Mouse (Mus musculus): Measurements from ENCODE around the gene 4930505A04Rik. TPM values are rescaled to one million over a fixed set of nuclear protein-coding genes. Genes with fewer than 3 reads are reported as not detected.
"Not testable (repeated sequence)": the region's sequence is repeated elsewhere in the genome, so short reads cannot be mapped to it uniquely, and the experiment has no call there.

4930505A04Rik gene
- polyA plus RNA-seq, 1 experiment from 2014 or later = not detected

DNA sequence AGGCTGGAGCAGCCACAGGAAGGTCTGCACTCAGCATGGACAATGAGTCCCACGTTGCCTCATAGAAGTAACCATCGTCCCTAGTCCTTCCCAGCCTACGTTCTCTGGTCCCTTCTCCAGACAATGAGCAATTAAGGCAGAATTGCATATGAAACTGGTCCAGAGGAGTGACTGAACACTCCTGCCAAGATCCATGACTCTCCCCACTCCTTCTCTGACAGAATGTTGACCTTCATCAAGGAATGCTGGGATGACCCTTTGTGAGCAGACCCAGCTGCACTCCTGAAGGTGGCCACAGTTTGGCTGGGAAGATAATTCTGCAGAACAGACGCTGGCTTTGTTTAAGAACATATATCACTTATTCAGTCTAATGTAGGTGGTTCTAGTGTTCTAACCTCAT, 11.7 kb upstream of the 4930505A04Rik start:
- Histone ChIP-seq H3K9me3 (ENCODE audit: control insufficient read depth, low read length) (no peaks in the 10 kb centered on the region), H3K36me3 (ENCODE audit: control insufficient read depth, insufficient read depth, low read length) (no peaks in the 10 kb centered on the region), H3K9ac (ENCODE audit: low read length) (no peak overlapping the region), H3K27me3 (ENCODE audit: control insufficient read depth, insufficient read depth, low read length) (no peaks in the 10 kb centered on the region), H3K4me3 (ENCODE audit: control insufficient read depth in 1 of 2, insufficient read depth in 1 of 2, low read depth in 1 of 2, low read length in 2 of 2) (no peak overlapping the region), H3K4me2 (ENCODE audit: low read length) (no peak overlapping the region), H3K4me1 (ENCODE audit: control insufficient read depth in 2 of 2, insufficient read depth in 2 of 2, low read length in 2 of 2) (no peaks in the 10 kb centered on the region), H3K27ac (replicated peaks in 1 of 2; ENCODE audit: control insufficient read depth in 1 of 2, insufficient read depth in 1 of 2, low read depth in 2 of 2, low read length in 2 of 2) (no peak overlapping the region)
- ATAC-seq (ENCODE audit: insufficient number of reproducible peaks, insufficient read depth, low FRiP score, low read depth) = no peak
- 80% methylated on average over 4 of the region's 4 CpGs for WGBS

DNA sequence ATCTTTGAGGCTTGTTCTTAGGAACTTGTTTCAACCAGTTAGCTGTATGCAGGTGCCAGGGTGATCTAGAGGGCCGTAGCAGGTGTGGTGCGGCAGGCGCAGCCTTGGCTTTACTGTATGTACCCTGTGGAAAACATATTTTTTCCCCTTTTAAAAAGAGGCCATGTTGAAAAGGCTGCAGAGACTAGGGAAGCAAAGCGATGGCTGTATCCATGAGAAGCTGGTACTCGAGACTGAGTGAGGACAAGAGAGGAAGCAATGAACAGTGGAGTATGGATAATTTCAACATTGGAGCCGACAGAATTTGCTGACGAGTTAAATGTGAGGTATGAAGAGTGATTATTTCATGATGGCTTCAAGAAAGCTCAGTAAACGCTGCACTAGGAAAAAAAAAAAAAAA, 440 bp downstream of the 4930505A04Rik start:
- no peaks in the 10 kb centered on the region for H3K27me3 ChIP-seq (ENCODE audit: control insufficient read depth, insufficient read depth, low read length)
- ATAC-seq (ENCODE audit: insufficient number of reproducible peaks, insufficient read depth, low FRiP score, low read depth) = no peak
- H3K9ac ChIP-seq (ENCODE audit: low read length) = no peak overlapping the region
- peak overlapping the region; percentile 67 to 91 for H3K27ac ChIP-seq (replicated peaks in 1 of 2; ENCODE audit: control insufficient read depth in 1 of 2, insufficient read depth in 1 of 2, low read depth in 2 of 2, low read length in 2 of 2)
- H3K4me1 ChIP-seq (ENCODE audit: control insufficient read depth in 2 of 2, insufficient read depth in 2 of 2, low read length in 2 of 2) = peaks cover 4 to 17% of the 10 kb centered on the region in 2 experiments
- peak overlapping the region; percentile 81 for H3K4me2 ChIP-seq (ENCODE audit: low read length)
- H3K9me3 ChIP-seq (ENCODE audit: control insufficient read depth, low read length) = no peaks in the 10 kb centered on the region
- WGBS = 57% methylated on average over 8 of the region's 8 CpGs
- peak overlapping the region in 1 of 2 experiments; percentile 51; a peak in 1 of 4 replicates for H3K4me3 ChIP-seq (ENCODE audit: control insufficient read depth in 1 of 2, insufficient read depth in 1 of 2, low read depth in 1 of 2, low read length in 2 of 2)
- H3K36me3 ChIP-seq (ENCODE audit: control insufficient read depth, insufficient read depth, low read length) = no peaks in the 10 kb centered on the region

GRCm38 (mm10) chr11:30454331-30454730, 17.3 kb downstream of the 4930505A04Rik start:
- Histone ChIP-seq H3K4me3 (ENCODE audit: control insufficient read depth in 1 of 2, insufficient read depth in 1 of 2, low read depth in 1 of 2, low read length in 2 of 2) (no peak overlapping the region), H3K4me1 (ENCODE audit: control insufficient read depth in 2 of 2, insufficient read depth in 2 of 2, low read length in 2 of 2) (peaks cover 2 to 13% of the 10 kb centered on the region in 2 experiments; a peak in 3 of 4 replicates), H3K27ac (replicated peaks in 1 of 2; ENCODE audit: control insufficient read depth in 1 of 2, insufficient read depth in 1 of 2, low read depth in 2 of 2, low read length in 2 of 2) (peak overlapping the region in 1 of 2 experiments; percentile 30; a peak in 2 of 4 replicates), H3K4me2 (ENCODE audit: low read length) (peak overlapping the region; percentile 33), H3K9me3 (ENCODE audit: control insufficient read depth, low read length) (no peaks in the 10 kb centered on the region), H3K9ac (ENCODE audit: low read length) (no peak overlapping the region), H3K36me3 (ENCODE audit: control insufficient read depth, insufficient read depth, low read length) (no peaks in the 10 kb centered on the region), H3K27me3 (ENCODE audit: control insufficient read depth, insufficient read depth, low read length) (no peaks in the 10 kb centered on the region)
- 16% methylated on average over 4 of the region's 4 CpGs for WGBS
- no peak for ATAC-seq (ENCODE audit: insufficient number of reproducible peaks, insufficient read depth, low FRiP score, low read depth)

DNA sequence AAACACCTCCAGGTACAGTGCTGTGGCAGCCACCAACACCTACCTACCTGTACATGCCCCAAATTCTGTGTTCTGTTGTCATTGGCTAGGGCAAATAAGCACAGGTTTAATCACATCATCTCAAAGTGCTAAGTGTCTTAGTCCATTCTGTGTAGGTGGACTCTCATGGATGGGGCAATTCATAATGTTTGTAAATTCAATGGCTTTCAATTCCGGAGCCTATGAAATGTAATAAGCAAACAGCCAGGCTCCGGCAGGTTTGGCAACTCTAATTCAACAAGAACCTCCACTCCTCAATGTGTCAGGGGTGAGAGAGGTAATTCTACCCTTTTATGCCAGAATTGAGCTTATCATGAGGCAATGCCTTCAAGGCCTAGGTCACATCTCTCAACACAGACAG, 23.5 kb downstream of the 4930505A04Rik start:
- Histone ChIP-seq H3K4me2 (ENCODE audit: low read length) (no peak overlapping the region), H3K4me1 (ENCODE audit: control insufficient read depth in 2 of 2, insufficient read depth in 2 of 2, low read length in 2 of 2) (no peaks in the 10 kb centered on the region), H3K9me3 (ENCODE audit: control insufficient read depth, low read length) (no peaks in the 10 kb centered on the region), H3K9ac (ENCODE audit: low read length) (no peak overlapping the region), H3K36me3 (ENCODE audit: control insufficient read depth, insufficient read depth, low read length) (no peaks in the 10 kb centered on the region), H3K27me3 (ENCODE audit: control insufficient read depth, insufficient read depth, low read length) (no peaks in the 10 kb centered on the region), H3K27ac (replicated peaks in 1 of 2; ENCODE audit: control insufficient read depth in 1 of 2, insufficient read depth in 1 of 2, low read depth in 2 of 2, low read length in 2 of 2) (no peak overlapping the region), H3K4me3 (ENCODE audit: control insufficient read depth in 1 of 2, insufficient read depth in 1 of 2, low read depth in 1 of 2, low read length in 2 of 2) (no peak overlapping the region)
- no peak for ATAC-seq (ENCODE audit: insufficient number of reproducible peaks, insufficient read depth, low FRiP score, low read depth)
- WGBS = 85% methylated on average over 2 of the region's 2 CpGs

DNA sequence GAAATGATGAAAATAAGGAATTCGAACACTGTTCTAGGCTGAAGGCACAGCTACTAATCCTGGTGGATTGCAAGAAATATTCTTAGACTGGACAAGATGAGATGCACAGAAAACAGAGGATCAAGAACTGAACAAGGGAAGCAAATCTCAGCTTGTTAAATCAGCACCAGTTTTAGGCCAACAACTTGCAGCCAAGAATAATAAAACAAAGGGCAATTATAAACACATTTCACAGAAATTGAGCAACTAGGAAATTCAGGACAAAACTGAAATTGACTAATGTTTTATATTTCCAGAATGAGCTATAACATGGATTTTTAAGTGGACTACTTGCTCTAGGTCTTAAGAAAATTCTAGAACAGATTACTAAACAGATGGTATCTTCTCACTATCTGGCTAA, 24.1 kb downstream of the 4930505A04Rik start:
- no peak for ATAC-seq (ENCODE audit: insufficient number of reproducible peaks, insufficient read depth, low FRiP score, low read depth)
- Histone ChIP-seq H3K36me3 (ENCODE audit: control insufficient read depth, insufficient read depth, low read length) (no peaks in the 10 kb centered on the region), H3K27ac (replicated peaks in 1 of 2; ENCODE audit: control insufficient read depth in 1 of 2, insufficient read depth in 1 of 2, low read depth in 2 of 2, low read length in 2 of 2) (no peak overlapping the region), H3K4me3 (ENCODE audit: control insufficient read depth in 1 of 2, insufficient read depth in 1 of 2, low read depth in 1 of 2, low read length in 2 of 2) (no peak overlapping the region), H3K4me2 (ENCODE audit: low read length) (no peak overlapping the region), H3K4me1 (ENCODE audit: control insufficient read depth in 2 of 2, insufficient read depth in 2 of 2, low read length in 2 of 2) (no peaks in the 10 kb centered on the region), H3K27me3 (ENCODE audit: control insufficient read depth, insufficient read depth, low read length) (no peaks in the 10 kb centered on the region), H3K9ac (ENCODE audit: low read length) (no peak overlapping the region), H3K9me3 (ENCODE audit: control insufficient read depth, low read length) (no peaks in the 10 kb centered on the region)
- 94% methylated on average over 1 of the region's 1 CpGs for WGBS

GRCm38 (mm10) chr11:30444192-30444905, 27.3 kb downstream of the 4930505A04Rik start:
- 84% methylated on average over 12 of the region's 12 CpGs for WGBS
- not testable (repeated sequence) for H3K4me1 ChIP-seq (ENCODE audit: control insufficient read depth in 2 of 2, insufficient read depth in 2 of 2, low read length in 2 of 2); H3K4me2 ChIP-seq (ENCODE audit: low read length); H3K4me3 ChIP-seq (ENCODE audit: control insufficient read depth in 1 of 2, insufficient read depth in 1 of 2, low read depth in 1 of 2, low read length in 2 of 2); H3K36me3 ChIP-seq (ENCODE audit: control insufficient read depth, insufficient read depth, low read length); H3K9me3 ChIP-seq (ENCODE audit: control insufficient read depth, low read length); ATAC-seq (ENCODE audit: insufficient number of reproducible peaks, insufficient read depth, low FRiP score, low read depth); H3K9ac ChIP-seq (ENCODE audit: low read length); H3K27me3 ChIP-seq (ENCODE audit: control insufficient read depth, insufficient read depth, low read length); H3K27ac ChIP-seq (replicated peaks in 1 of 2; ENCODE audit: control insufficient read depth in 1 of 2, insufficient read depth in 1 of 2, low read depth in 2 of 2, low read length in 2 of 2)

- ATAC-seq (ENCODE audit: insufficient number of reproducible peaks, insufficient read depth, low FRiP score, low read depth) = no peak
- Histone ChIP-seq H3K27me3 (ENCODE audit: control insufficient read depth, insufficient read depth, low read length) (no peaks in the 10 kb centered on the region), H3K4me2 (ENCODE audit: low read length) (no peak overlapping the region), H3K9ac (ENCODE audit: low read length) (no peak overlapping the region), H3K27ac (replicated peaks in 1 of 2; ENCODE audit: control insufficient read depth in 1 of 2, insufficient read depth in 1 of 2, low read depth in 2 of 2, low read length in 2 of 2) (no peak overlapping the region), H3K36me3 (ENCODE audit: control insufficient read depth, insufficient read depth, low read length) (no peaks in the 10 kb centered on the region), H3K4me1 (ENCODE audit: control insufficient read depth in 2 of 2, insufficient read depth in 2 of 2, low read length in 2 of 2) (no peaks in the 10 kb centered on the region), H3K4me3 (ENCODE audit: control insufficient read depth in 1 of 2, insufficient read depth in 1 of 2, low read depth in 1 of 2, low read length in 2 of 2) (no peak overlapping the region), H3K9me3 (ENCODE audit: control insufficient read depth, low read length) (no peaks in the 10 kb centered on the region)
- WGBS = 76% methylated on average over 8 of the region's 8 CpGs
Measured at GRCm38 (mm10) chr11:30443746-30444145, 27.9 kb downstream of the 4930505A04Rik start.

Data from heart, embryonic 14.5 days (tissue).